Mouse (Mus musculus) ES-E14 (cell line): ENCODE measurements around the gene Rhox9. TPM values are rescaled to one million over a fixed set of nuclear protein-coding genes. Genes with fewer than 3 reads are reported as not detected.

Source experiments
- DNase-seq: peaks from one replicate; pipeline ENCODE4 v3.0.0-alpha.2; 2013; ENCODE audit warnings: low read depth, low spot score
- H3K27ac ChIP-seq: 2 replicates; pipeline ENCODE4 v1.5.1; 2012; ENCODE audit warnings: low read depth, mild to moderate bottlenecking, low read length, moderate library complexity, mixed read lengths; ENCODE audit not compliant: poor library complexity, insufficient read depth, severe bottlenecking
- H3K36me3 ChIP-seq: 2 replicates; pipeline ENCODE4 v1.6.1; 2012; ENCODE audit warnings: mild to moderate bottlenecking, low read length, moderate library complexity, mixed read lengths; ENCODE audit not compliant: control insufficient read depth, poor library complexity, insufficient read depth, severe bottlenecking
- H3K4me1 ChIP-seq, 2 experiments: fragments of 150-350 bp in 1 of 2; sonication (generic) in 1 of 2; 2 replicates each; pipeline ENCODE4 v1.6.1; 2012; ENCODE audit warnings: low read length in 2 of 2, mild to moderate bottlenecking in 1 of 2, mixed read lengths in 1 of 2; ENCODE audit not compliant: control insufficient read depth in 2 of 2, insufficient read depth in 2 of 2, poor library complexity in 1 of 2
- H3K4me3 ChIP-seq, 2 experiments: fragments of 150-350 bp in 1 of 2; sonication (generic) in 1 of 2; 2 replicates each; pipeline ENCODE4 v1.5.1; 2012; ENCODE audit warnings: low read length in 2 of 2, low read depth in 1 of 2, mild to moderate bottlenecking in 1 of 2, mixed read lengths in 1 of 2; ENCODE audit not compliant: insufficient read depth in 1 of 2, poor library complexity in 1 of 2, severe bottlenecking in 1 of 2
- H3K9ac ChIP-seq: 2 replicates; pipeline ENCODE4 v1.6.1; 2012; ENCODE audit warnings: low read depth, mild to moderate bottlenecking, low read length, mixed read lengths; ENCODE audit not compliant: poor library complexity, insufficient read depth, severe bottlenecking
- H3K9me3 ChIP-seq: fragments of 150-350 bp; sonication (generic); 2 replicates; pipeline ENCODE4 v1.6.1; 2012; ENCODE audit warnings: low read depth, mild to moderate bottlenecking, low read length; ENCODE audit not compliant: control insufficient read depth, insufficient read depth
- CHD2 ChIP-seq: IDR thresholded peaks from 2 replicates; pipeline ENCODE4 v1.6.1; 2014; ENCODE audit warnings: mild to moderate bottlenecking, low read depth, low read length, inconsistent platforms
- HCFC1 ChIP-seq: IDR thresholded peaks from 2 replicates; pipeline ENCODE4 v1.6.1; 2012; ENCODE audit warnings: low read length, inconsistent platforms, borderline replicate concordance; ENCODE audit not compliant: insufficient read depth
- MAFK ChIP-seq: IDR thresholded peaks from 2 replicates; pipeline ENCODE4 v1.6.1; 2014; ENCODE audit warnings: mild to moderate bottlenecking, low read depth, low read length, inconsistent platforms; ENCODE audit not compliant: insufficient read depth
- ZC3H11A ChIP-seq: IDR thresholded peaks from 2 replicates; pipeline ENCODE4 v1.6.1; 2012; ENCODE audit warnings: low read depth, mild to moderate bottlenecking, inconsistent platforms, low read length, borderline replicate concordance
- ZNF384 ChIP-seq: IDR thresholded peaks from 2 replicates; pipeline ENCODE4 v1.6.1; 2012; ENCODE audit warnings: low read depth, low read length, inconsistent platforms
- in situ Hi-C, 2 experiments: fragments of 600-800 bp; cut with MboI; formaldehyde crosslinking; loops; one replicate each; pipeline ENCODE4 v1.15.1; 2025; ENCODE audit warnings: low sequenced_read_pairs in 2 of 2, inconsistent platforms in 1 of 2; ENCODE audit not compliant: unreplicated experiment in 2 of 2
- total RNA-seq: library from RNA; depleted of rRNA; stranded (reverse); fragments of 300-350 nt; gene quantifications from 2 replicates; pipeline ENCODE4 v1.2.3, GENCODE M21; 2012; rRNA removed

The Rhox9 gene
- total RNA-seq, 1 experiment: 33.2 TPM

- Histone ChIP-seq H3K9ac (no peak within 1 kb of the TSS), H3K4me3 (no peak within 1 kb of the TSS), H3K36me3 (no peaks in the 10 kb centered on the region), H3K4me1 (no peaks in the 10 kb centered on the region), H3K9me3 (no peaks in the 10 kb centered on the region), H3K27ac (no peak within 1 kb of the TSS)
- DNase-seq: no peak
- in situ Hi-C loops: no loop called here
- TF ChIP-seq ZNF384 (no peak), HCFC1 (no peak), ZC3H11A (no peak), MAFK (no peak), CHD2 (no peak)
Measured at GRCm38 (mm10) chrX:37878844-37879243, 22.7 kb downstream of the Rhox9 start, which contains the start of gene Rhox8. Gene Rhox8 (minus strand): TSS chrX:37878944.

GRCm38 (mm10) chrX:37871641-37872040, 29.9 kb downstream of the Rhox9 start:
- in situ Hi-C loops: no loop called here
- TF ChIP-seq ZC3H11A (no peak), CHD2 (no peak), ZNF384 (peak; percentile 80)
- Histone ChIP-seq H3K4me1 (no peaks in the 10 kb centered on the region), H3K4me3 (no peak overlapping the region), H3K27ac (no peak overlapping the region), H3K36me3 (no peaks in the 10 kb centered on the region), H3K9me3 (no peaks in the 10 kb centered on the region), H3K9ac (no peak overlapping the region)
- no peak for DNase-seq

Other genes with a start within 250 kb of the Rhox9 start
- not detected in 2 replicates for gene Rhox3h, start 233.0 kb downstream of the Rhox9 start, total RNA-seq
- gene Rhox2h, start 228.5 kb downstream of the Rhox9 start, total RNA-seq: not detected in 2 replicates
- 345 and 408 TPM in 2 replicates for gene Rhox5, start 96.9 kb downstream of the Rhox9 start, total RNA-seq
- gene Rhox6, start 74.9 kb downstream of the Rhox9 start, total RNA-seq: 13.8 and 38.0 TPM in 2 replicates
- not detected in 2 replicates for gene Rhox7a, start 70.1 kb downstream of the Rhox9 start, total RNA-seq
- not detected in 2 replicates for gene Rhox8, start 22.8 kb downstream of the Rhox9 start, total RNA-seq
- not detected in 2 replicates for gene Rhox7b, start 4.5 kb downstream of the Rhox9 start, total RNA-seq
- not detected in 2 replicates for gene Btg1-ps1, start 117.0 kb upstream of the Rhox9 start, total RNA-seq
- gene Btg1-ps2, start 141.3 kb upstream of the Rhox9 start, total RNA-seq: not detected in 2 replicates
- 1.0 and 4.2 TPM in 2 replicates for gene Rhox10, start 164.7 kb upstream of the Rhox9 start, total RNA-seq
- not detected in 2 replicates for gene Rhox11, start 183.4 kb upstream of the Rhox9 start, total RNA-seq
- gene Rhox12, start 209.1 kb upstream of the Rhox9 start, total RNA-seq: 0.98 TPM in 1 of 2 replicates, not detected in the other
- 8.0 and 20.7 TPM in 2 replicates for gene Rhox13, start 219.4 kb upstream of the Rhox9 start, total RNA-seq